Mouse (Mus musculus) erythroid progenitor cell, adult 5-6 weeks (primary cell): ENCODE data around the gene Gsto2. TPM values are rescaled to one million over a fixed set of nuclear protein-coding genes. Genes with fewer than 3 reads are reported as not detected.

Experiments
- ATAC-seq: replicated peaks from 2 replicates; pipeline ENCODE4 v1.8.0; 2016; ENCODE audit warnings: moderate number of reproducible peaks, mild to moderate bottlenecking, moderate TSS enrichment, inconsistent platforms; ENCODE audit not compliant: poor library complexity, low FRiP score, severe bottlenecking
- total RNA-seq, 2 experiments: library from RNA; stranded (forward) in 1 of 2; stranded (reverse) in 1 of 2; fragments of 150-400 nt in 1 of 2; fragments of 186-747, 209-891 nt in 1 of 2; gene quantifications; 2 replicates each; pipeline versions ENCODE4 v1.2.3 to v1.2.4; 2015 to 2017; ENCODE audit warnings: low replicate concordance in 2 of 2

The Gsto2 gene
- total RNA-seq, 2 experiments from 2014 or later = not detected

- no peak for ATAC-seq
Observed at GRCm38 (mm10) chr19:47914191-47914590, 48.9 kb downstream of the Gsto2 start.

GRCm38 (mm10) chr19:47915251-47915650, 49.9 kb downstream of the Gsto2 start:
- no peak for ATAC-seq

GRCm38 (mm10) chr19:47917396-47917795, 52.1 kb downstream of the Gsto2 start:
- ATAC-seq = no peak

- no peak for ATAC-seq
Observed at GRCm38 (mm10) chr19:47918016-47918415, 52.7 kb downstream of the Gsto2 start.

- ATAC-seq = peak; percentile 32
Observed at GRCm38 (mm10) chr19:47918455-47919101, 53.2 kb downstream of the Gsto2 start.

- peak; percentile 79 for ATAC-seq
Observed at GRCm38 (mm10) chr19:47919126-47919965, 54.0 kb downstream of the Gsto2 start, which contains the start of the genes Cfap43 and Itprip. TSS of gene Cfap43 (minus strand) at chr19:47919287. TSS of gene Itprip (minus strand) at chr19:47919299.

GRCm38 (mm10) chr19:47919966-47920375, 54.6 kb downstream of the Gsto2 start:
- no peak for ATAC-seq

- no peak for ATAC-seq
Observed at GRCm38 (mm10) chr19:47925819-47926218, 60.5 kb downstream of the Gsto2 start.

- ATAC-seq = no peak
Observed at GRCm38 (mm10) chr19:47927032-47927431, 61.7 kb downstream of the Gsto2 start.

- no peak for ATAC-seq
Observed at GRCm38 (mm10) chr19:47929043-47929442, 63.7 kb downstream of the Gsto2 start.

- ATAC-seq = no peak
Observed at GRCm38 (mm10) chr19:47931982-47932638, 66.8 kb downstream of the Gsto2 start.

GRCm38 (mm10) chr19:47934146-47934545, 68.8 kb downstream of the Gsto2 start:
- no peak for ATAC-seq

- ATAC-seq = no peak
Observed at GRCm38 (mm10) chr19:47934636-47935238, 69.4 kb downstream of the Gsto2 start.

- ATAC-seq = no peak
Observed at GRCm38 (mm10) chr19:47935530-47935929, 70.2 kb downstream of the Gsto2 start.

Other genes starting within 250 kb of the Gsto2 start
- gene Col17a1, start 173.4 kb upstream of the Gsto2 start, total RNA-seq (2015; ENCODE audit: low replicate concordance) = not detected in 2 replicates
- not detected in 2 replicates for gene Col17a1, start 173.4 kb upstream of the Gsto2 start, total RNA-seq (2017; ENCODE audit: low replicate concordance)
- gene Sfr1, start 133.9 kb upstream of the Gsto2 start, total RNA-seq (2015; ENCODE audit: low replicate concordance) = 44.3 and 44.9 TPM in 2 replicates
- gene Sfr1, start 133.9 kb upstream of the Gsto2 start, total RNA-seq (2017; ENCODE audit: low replicate concordance) = 31.9 and 63.3 TPM in 2 replicates
- gene Gsto1, start 10.6 kb upstream of the Gsto2 start, total RNA-seq (2015; ENCODE audit: low replicate concordance) = 44.0 and 62.5 TPM in 2 replicates
- 11.0 and 26.1 TPM in 2 replicates for gene Gsto1, start 10.6 kb upstream of the Gsto2 start, total RNA-seq (2017; ENCODE audit: low replicate concordance)
- not detected in 2 replicates for gene Cfap43, start 53.8 kb downstream of the Gsto2 start, total RNA-seq (2015; ENCODE audit: low replicate concordance)
- not detected in 2 replicates for gene Cfap43, start 53.8 kb downstream of the Gsto2 start, total RNA-seq (2017; ENCODE audit: low replicate concordance)
- gene Itprip, start 53.8 kb downstream of the Gsto2 start, total RNA-seq (2015; ENCODE audit: low replicate concordance) = 5.8 and 11.7 TPM in 2 replicates
- gene Itprip, start 53.8 kb downstream of the Gsto2 start, total RNA-seq (2017; ENCODE audit: low replicate concordance) = 1.6 and 2.3 TPM in 2 replicates
- gene Cfap58, start 72.1 kb downstream of the Gsto2 start, total RNA-seq (2015; ENCODE audit: low replicate concordance) = not detected in 2 replicates
- gene Cfap58, start 72.1 kb downstream of the Gsto2 start, total RNA-seq (2017; ENCODE audit: low replicate concordance) = not detected in 2 replicates